Mouse (Mus musculus) liver, postnatal 0 days (tissue): ENCODE data around the gene Bhlha9. TPM values are rescaled to one million over a fixed set of nuclear protein-coding genes. Genes with fewer than 3 reads are reported as not detected.

Source experiments
- ATAC-seq: fragments of 200-750 bp; cut with Nextera tagmentation; 2 replicates; pipeline ENCODE4 v1.8.0; 2017; ENCODE audit warnings: mild to moderate bottlenecking, moderate library complexity
- DNase-seq: peaks from one replicate; pipeline ENCODE4 v3.0.0-alpha.2; 2016
- H3K27ac ChIP-seq: fragments of 300-500 bp; sonication (generic); 2 replicates; pipeline ENCODE4 v1.5.1; 2014; ENCODE audit warnings: antibody characterized with exemption, moderate library complexity, mild to moderate bottlenecking, low read depth
- H3K27me3 ChIP-seq: fragments of 300-500 bp; sonication (generic); 2 replicates; pipeline ENCODE4 v1.6.1; 2014; ENCODE audit warnings: low read length, control low read depth, mixed read lengths; ENCODE audit not compliant: insufficient read depth
- H3K36me3 ChIP-seq: fragments of 300-500 bp; sonication (generic); replicated peaks from 2 replicates; pipeline ENCODE4 v1.6.1; 2014; ENCODE audit warnings: mild to moderate bottlenecking, control low read depth, low read length, moderate library complexity, mixed read lengths; ENCODE audit not compliant: insufficient read depth
- H3K4me1 ChIP-seq: fragments of 300-500 bp; sonication (generic); 2 replicates; pipeline ENCODE4 v1.6.1; 2014; ENCODE audit warnings: antibody characterized with exemption, mild to moderate bottlenecking, control low read depth; ENCODE audit not compliant: insufficient read depth
- H3K4me2 ChIP-seq: fragments of 300-500 bp; sonication (generic); 2 replicates; pipeline ENCODE4 v1.6.1; 2014; ENCODE audit warnings: low read depth, mild to moderate bottlenecking, low read length, moderate library complexity, mixed read lengths
- H3K4me3 ChIP-seq: fragments of 300-500 bp; sonication (generic); 2 replicates; pipeline ENCODE4 v1.5.1; 2014; ENCODE audit warnings: low read depth, low read length
- H3K9ac ChIP-seq: fragments of 300-500 bp; sonication (generic); replicated peaks from 2 replicates; pipeline ENCODE4 v1.6.1; 2014; ENCODE audit warnings: mild to moderate bottlenecking, moderate library complexity
- H3K9me3 ChIP-seq: fragments of 300-500 bp; sonication (generic); 2 replicates; pipeline ENCODE4 v1.6.1; 2016; ENCODE audit warnings: mild to moderate bottlenecking, control low read depth, low read length, mixed read lengths
- CTCF ChIP-seq: sonication (generic); IDR thresholded peaks from 2 replicates; pipeline ENCODE4 v1.5.1; 2016; ENCODE audit warnings: antibody characterized with exemption, low read depth
- EP300 ChIP-seq: IDR thresholded peaks from 2 replicates; pipeline ENCODE4 v1.6.1; 2016; ENCODE audit warnings: antibody characterized with exemption, low read depth, mild to moderate bottlenecking
- WGBS: fragments of 180-500 bp; shearing (Covaris S2); extraction: QIAGEN DNeasy Blood & Tissue Kit; methylation state at CpG from one replicate; pipeline ENCODE4 v1.1.7; 2014; ENCODE audit not compliant: insufficient replicate concordance; 5-methylcytosine and 5-hydroxymethylcytosine counted together
- polyA plus RNA-seq: library from polyadenylated mRNA; unstranded; fragments of >200 nt; fragmentation: Nextera tagmentation; extraction: Ambion mirVana; gene quantifications from 2 replicates; pipeline ENCODE4 v1.2.1, GENCODE M21; 2015

Bhlha9 gene
- polyA plus RNA-seq, 1 experiment from 2014 or later, result 0.08 TPM

- Histone ChIP-seq H3K27ac (no peak overlapping the region), H3K36me3 (no peaks in the 10 kb centered on the region), H3K27me3 (no peaks in the 10 kb centered on the region), H3K4me2 (no peak overlapping the region), H3K4me3 (no peak overlapping the region), H3K9ac (no peak overlapping the region), H3K4me1 (no peaks in the 10 kb centered on the region), H3K9me3 (no peaks in the 10 kb centered on the region)
- WGBS, result 56% methylated on average over 6 of the region's 6 CpGs
- no peak for TF ChIP-seq CTCF
- no peak for TF ChIP-seq EP300
- DNase-seq (no peak), ATAC-seq (no peak)
These were observed 23.5 kb downstream of the Bhlha9 start for GRCm38 (mm10) chr11:76695810-76696209.

GRCm38 (mm10) chr11:76699626-76700025 lies 27.4 kb downstream of the Bhlha9 start:
- Histone ChIP-seq H3K4me2 (peak overlapping the region; percentile 10; the same call in 1 of the 2 replicates), H3K4me3 (no peak overlapping the region), H3K4me1 (no peaks in the 10 kb centered on the region), H3K27me3 (no peaks in the 10 kb centered on the region), H3K9ac (no peak overlapping the region), H3K9me3 (no peaks in the 10 kb centered on the region), H3K27ac (no peak overlapping the region), H3K36me3 (no peaks in the 10 kb centered on the region)
- TF ChIP-seq CTCF, result no peak
- TF ChIP-seq EP300, result no peak
- 51% methylated on average over 7 of the region's 9 CpGs for WGBS
- DNase-seq (no peak), ATAC-seq (no peak)

- DNase-seq, result no peak
These were observed 35.4 kb downstream of the Bhlha9 start for GRCm38 (mm10) chr11:76707656-76708055.

GRCm38 (mm10) chr11:76708066-76708465 lies 35.8 kb downstream of the Bhlha9 start:
- H3K4me3 ChIP-seq, result no peak overlapping the region
- no peaks in the 10 kb centered on the region for H3K36me3 ChIP-seq
- DNase-seq (peak; percentile 43), ATAC-seq (peak; percentile 64)
- TF ChIP-seq EP300 (peak; percentile 54; the same call in 1 of the 2 replicates), CTCF (no peak)
- no peaks in the 10 kb centered on the region for H3K27me3 ChIP-seq
- H3K9ac ChIP-seq, result no peak overlapping the region
- H3K4me2 ChIP-seq, result no peak overlapping the region
- 64% methylated on average over 1 of the region's 1 CpGs for WGBS
- H3K27ac ChIP-seq, result peak overlapping the region; percentile 52
- peaks cover 7% of the 10 kb centered on the region for H3K4me1 ChIP-seq
- no peaks in the 10 kb centered on the region for H3K9me3 ChIP-seq

More at GRCm38 (mm10) chr11:76707656-76708055, 35.4 kb downstream of the Bhlha9 start:
- Histone ChIP-seq H3K27ac (peak overlapping the region; percentile 52), H3K27me3 (no peaks in the 10 kb centered on the region), H3K36me3 (no peaks in the 10 kb centered on the region), H3K4me2 (no peak overlapping the region), H3K4me1 (peaks cover 7% of the 10 kb centered on the region), H3K9me3 (no peaks in the 10 kb centered on the region), H3K4me3 (no peak overlapping the region), H3K9ac (no peak overlapping the region)
- TF ChIP-seq CTCF (no peak), EP300 (no peak)
- 65% methylated on average over 3 of the region's 3 CpGs for WGBS
- no peak for ATAC-seq

GRCm38 (mm10) chr11:76708881-76709280 lies 36.6 kb downstream of the Bhlha9 start:
- Histone ChIP-seq H3K4me3 (no peak overlapping the region), H3K9ac (no peak overlapping the region), H3K4me2 (no peak overlapping the region), H3K36me3 (no peaks in the 10 kb centered on the region), H3K27ac (peak overlapping the region; percentile 66), H3K27me3 (no peaks in the 10 kb centered on the region), H3K9me3 (no peaks in the 10 kb centered on the region), H3K4me1 (peaks cover 7% of the 10 kb centered on the region)
- DNase-seq (no peak), ATAC-seq (no peak)
- TF ChIP-seq EP300 (no peak), CTCF (no peak)
- WGBS, result 64% methylated on average over 1 of the region's 1 CpGs

- Histone ChIP-seq H3K9ac (no peak overlapping the region), H3K27me3 (no peaks in the 10 kb centered on the region), H3K4me3 (no peak overlapping the region), H3K9me3 (no peaks in the 10 kb centered on the region), H3K27ac (peak overlapping the region; percentile 66), H3K4me2 (no peak overlapping the region), H3K36me3 (no peaks in the 10 kb centered on the region), H3K4me1 (peaks cover 7% of the 10 kb centered on the region)
- DNase-seq, result peak; percentile 51
- ATAC-seq, result peak; percentile 88
- 31% methylated on average over 13 of the region's 17 CpGs for WGBS
- TF ChIP-seq CTCF (no peak), EP300 (peak; percentile 75)
These were observed 37.6 kb downstream of the Bhlha9 start for GRCm38 (mm10) chr11:76709625-76710452.
